Mouse (Mus musculus) forebrain, embryonic 13.5 days (tissue): ENCODE measurements at regions not wholly inside any gene's neighbourhood (a gene's known extent, or its start where the extent isn't known, plus 50 kb on each side); places are given as distances from the start of the nearest gene placed in this dataset.

Experiments used
- ATAC-seq: fragments of 200-750 bp; cut with Nextera tagmentation; 2 replicates; pipeline ENCODE4 v1.8.0; 2017
- H3K27ac ChIP-seq: fragments of 300-500 bp; sonication (generic); 2 replicates; pipeline ENCODE4 v1.5.1; 2015; ENCODE audit warnings: inconsistent platforms, mild to moderate bottlenecking, moderate library complexity
- H3K27me3 ChIP-seq: fragments of 300-500 bp; sonication (generic); 2 replicates; pipeline ENCODE4 v1.6.1; 2015; ENCODE audit warnings: mild to moderate bottlenecking, inconsistent platforms
- H3K36me3 ChIP-seq: fragments of 300-500 bp; sonication (generic); 2 replicates; pipeline ENCODE4 v1.6.1; 2015; ENCODE audit warnings: mild to moderate bottlenecking, inconsistent platforms; ENCODE audit not compliant: poor library complexity, severe bottlenecking
- H3K4me1 ChIP-seq: fragments of 300-500 bp; sonication (generic); 2 replicates; pipeline ENCODE4 v1.6.1; 2015; ENCODE audit warnings: inconsistent platforms
- H3K4me2 ChIP-seq: fragments of 300-500 bp; sonication (generic); 2 replicates; pipeline ENCODE4 v1.6.1; 2015; ENCODE audit warnings: inconsistent platforms, mild to moderate bottlenecking, moderate library complexity
- H3K4me3 ChIP-seq: fragments of 300-500 bp; sonication (generic); 2 replicates; pipeline ENCODE4 v1.5.1; 2015; ENCODE audit warnings: mild to moderate bottlenecking, inconsistent platforms
- H3K9ac ChIP-seq: fragments of 300-500 bp; sonication (generic); 2 replicates; pipeline ENCODE4 v1.6.1; 2015; ENCODE audit warnings: mild to moderate bottlenecking, inconsistent platforms
- H3K9me3 ChIP-seq: fragments of 300-500 bp; sonication (generic); replicated peaks from 2 replicates; pipeline ENCODE4 v1.6.1; 2016; ENCODE audit warnings: inconsistent platforms
- WGBS: fragments of 180-500 bp; shearing (Covaris S2); methylation state at CpG from one replicate; pipeline ENCODE4 v1.1.7; 2015; 5-methylcytosine and 5-hydroxymethylcytosine counted together

GRCm38 (mm10) chr9:67633026-67633741 lies 73.7 kb upstream of the Tln2 start:
- H3K9me3 ChIP-seq, result no peaks in the 10 kb centered on the region
- peaks cover 19% of the 10 kb centered on the region for H3K27me3 ChIP-seq
- peak; percentile 38 for ATAC-seq
- H3K4me3 ChIP-seq, result peak overlapping the region; percentile 78
- H3K27ac ChIP-seq, result peak overlapping the region; percentile 88; the same call in 1 of the 2 replicates
- under 1% methylated on average over 50 of the region's 50 CpGs for WGBS
- H3K9ac ChIP-seq, result peak overlapping the region; percentile 83
- peak overlapping the region; percentile 100 for H3K4me2 ChIP-seq
- H3K4me1 ChIP-seq, result peaks cover 12% of the 10 kb centered on the region
- H3K36me3 ChIP-seq, result no peaks in the 10 kb centered on the region

DNA sequence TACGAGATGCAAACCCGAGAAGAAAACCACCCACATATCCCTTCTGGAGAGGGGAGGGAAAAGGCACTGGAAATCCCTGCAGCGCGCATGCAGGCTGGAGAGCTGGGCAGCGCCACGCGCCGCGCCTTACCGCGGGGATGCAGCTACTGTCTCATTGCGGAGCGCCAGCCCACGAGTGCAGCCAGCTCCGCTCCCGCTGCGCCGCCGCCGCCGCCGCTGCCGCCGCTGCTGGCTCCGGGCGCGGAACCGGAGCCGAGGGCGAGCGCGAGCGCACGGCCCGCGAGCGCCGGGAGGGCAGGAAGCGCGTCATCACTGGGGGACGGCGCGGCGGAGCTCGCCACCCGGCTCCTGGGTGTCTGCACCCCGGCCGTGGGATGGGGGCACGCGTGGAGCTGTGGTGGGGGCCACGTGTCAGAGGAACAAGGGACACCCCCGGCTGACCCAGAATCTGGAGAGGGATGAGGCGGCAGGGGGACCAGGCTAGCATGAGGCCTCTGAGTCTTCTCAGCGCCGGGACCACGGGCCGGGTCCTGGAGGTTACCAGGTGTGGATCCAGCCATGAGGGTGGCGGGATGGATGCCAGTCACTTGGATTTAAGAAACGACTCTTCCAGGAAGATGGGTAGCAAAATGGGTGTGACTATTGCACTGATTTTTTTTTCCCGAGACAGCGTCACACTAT lies 74.4 kb upstream of the Tln2 start:
- under 1% methylated on average over 61 of the region's 61 CpGs for WGBS
- H3K27me3 ChIP-seq, result peaks cover 19% of the 10 kb centered on the region
- peak overlapping the region; percentile 78 for H3K4me3 ChIP-seq
- peak overlapping the region; percentile 88 for H3K27ac ChIP-seq
- H3K9ac ChIP-seq, result peak overlapping the region; percentile 83
- peaks cover 12% of the 10 kb centered on the region for H3K4me1 ChIP-seq
- no peaks in the 10 kb centered on the region for H3K9me3 ChIP-seq
- peak overlapping the region; percentile 100 for H3K4me2 ChIP-seq
- ATAC-seq, result peak; percentile 88
- H3K36me3 ChIP-seq, result no peaks in the 10 kb centered on the region

DNA sequence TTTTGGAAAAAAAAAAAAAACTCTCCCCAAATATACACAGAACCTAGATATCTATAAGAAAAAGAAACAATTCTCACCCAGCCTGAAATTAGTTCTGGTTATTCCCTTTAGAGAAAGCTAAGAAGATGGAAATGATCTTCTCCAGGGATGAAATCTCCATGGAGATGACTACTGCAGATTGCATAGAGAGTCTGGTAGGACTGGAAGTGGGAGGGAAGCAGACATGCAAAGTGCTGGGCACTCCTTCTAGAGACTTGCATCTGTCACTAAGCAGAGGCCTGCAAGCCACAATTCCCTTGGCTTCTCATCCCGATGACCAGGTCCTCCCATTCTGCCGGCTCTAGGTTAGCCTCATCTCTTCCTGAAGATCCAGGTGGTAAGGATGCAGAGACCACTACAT lies 87.3 kb upstream of the Tln2 start:
- Histone ChIP-seq H3K9ac (no peak overlapping the region), H3K4me3 (no peak overlapping the region), H3K27me3 (no peaks in the 10 kb centered on the region), H3K27ac (no peak overlapping the region), H3K9me3 (no peaks in the 10 kb centered on the region), H3K4me1 (no peaks in the 10 kb centered on the region), H3K36me3 (no peaks in the 10 kb centered on the region), H3K4me2 (no peak overlapping the region)
- WGBS, result 100% methylated on average over 2 of the region's 2 CpGs
- no peak for ATAC-seq

DNA sequence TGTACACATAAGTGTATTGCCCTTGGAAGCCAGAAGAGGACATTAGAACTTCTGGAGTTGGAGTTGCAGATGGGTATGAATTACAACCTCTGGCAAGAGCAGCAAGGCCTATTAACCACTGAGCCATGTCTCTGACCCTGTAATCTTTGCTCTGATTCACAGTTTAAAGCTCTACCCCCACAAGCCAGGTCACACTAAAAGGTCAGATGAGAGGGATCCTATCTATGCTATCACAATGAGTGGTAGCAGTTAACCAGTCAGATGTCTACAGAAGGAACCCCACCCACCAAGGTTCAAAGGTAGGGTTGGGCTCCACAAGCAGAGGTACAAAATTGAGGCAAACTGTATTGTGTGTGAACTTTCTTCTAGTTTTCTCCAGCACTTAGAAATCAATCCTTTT lies 94.5 kb upstream of the C2cd4b start:
- no peak for ATAC-seq
- Histone ChIP-seq H3K9ac (no peak overlapping the region), H3K4me2 (no peak overlapping the region), H3K4me1 (no peaks in the 10 kb centered on the region), H3K36me3 (no peaks in the 10 kb centered on the region), H3K27ac (no peak overlapping the region), H3K9me3 (no peaks in the 10 kb centered on the region), H3K27me3 (no peaks in the 10 kb centered on the region), H3K4me3 (no peak overlapping the region)

GRCm38 (mm10) chr9:67670261-67671020 lies 88.8 kb upstream of the C2cd4b start:
- Histone ChIP-seq H3K4me2 (no peak overlapping the region), H3K27ac (no peak overlapping the region), H3K27me3 (no peaks in the 10 kb centered on the region), H3K9ac (no peak overlapping the region), H3K4me1 (no peaks in the 10 kb centered on the region), H3K4me3 (no peak overlapping the region), H3K36me3 (no peaks in the 10 kb centered on the region), H3K9me3 (no peaks in the 10 kb centered on the region)
- WGBS, result 87% methylated on average over 12 of the region's 12 CpGs
- no peak for ATAC-seq

- Histone ChIP-seq H3K27ac (no peak overlapping the region), H3K27me3 (no peaks in the 10 kb centered on the region), H3K4me3 (no peak overlapping the region), H3K36me3 (no peaks in the 10 kb centered on the region), H3K4me1 (no peaks in the 10 kb centered on the region), H3K9me3 (no peaks in the 10 kb centered on the region), H3K9ac (no peak overlapping the region), H3K4me2 (no peak overlapping the region)
- WGBS, result 85% methylated on average over 1 of the region's 1 CpGs
- ATAC-seq, result no peak
Observed at GRCm38 (mm10) chr9:67676906-67677305, 82.3 kb upstream of the C2cd4b start.

- no peak overlapping the region for H3K4me2 ChIP-seq
- peaks cover 4% of the 10 kb centered on the region for H3K9me3 ChIP-seq
- H3K27me3 ChIP-seq, result no peaks in the 10 kb centered on the region
- no peak overlapping the region for H3K4me3 ChIP-seq
- no peaks in the 10 kb centered on the region for H3K4me1 ChIP-seq
- H3K36me3 ChIP-seq, result no peaks in the 10 kb centered on the region
- H3K27ac ChIP-seq, result no peak overlapping the region
- ATAC-seq, result peak; percentile 81
- 7% methylated on average over 7 of the region's 7 CpGs for WGBS
- no peak overlapping the region for H3K9ac ChIP-seq
Observed at GRCm38 (mm10) chr9:67683367-67683766, 75.9 kb upstream of the C2cd4b start.

GRCm38 (mm10) chr9:67692396-67692795 lies 66.8 kb upstream of the C2cd4b start:
- Histone ChIP-seq H3K4me1 (peaks cover 4% of the 10 kb centered on the region; the same call in 1 of the 2 replicates), H3K27me3 (no peaks in the 10 kb centered on the region), H3K4me2 (no peak overlapping the region), H3K27ac (no peak overlapping the region), H3K9me3 (no peaks in the 10 kb centered on the region), H3K9ac (no peak overlapping the region), H3K4me3 (no peak overlapping the region), H3K36me3 (no peaks in the 10 kb centered on the region)
- ATAC-seq, result no peak
- 84% methylated on average over 13 of the region's 13 CpGs for WGBS

DNA sequence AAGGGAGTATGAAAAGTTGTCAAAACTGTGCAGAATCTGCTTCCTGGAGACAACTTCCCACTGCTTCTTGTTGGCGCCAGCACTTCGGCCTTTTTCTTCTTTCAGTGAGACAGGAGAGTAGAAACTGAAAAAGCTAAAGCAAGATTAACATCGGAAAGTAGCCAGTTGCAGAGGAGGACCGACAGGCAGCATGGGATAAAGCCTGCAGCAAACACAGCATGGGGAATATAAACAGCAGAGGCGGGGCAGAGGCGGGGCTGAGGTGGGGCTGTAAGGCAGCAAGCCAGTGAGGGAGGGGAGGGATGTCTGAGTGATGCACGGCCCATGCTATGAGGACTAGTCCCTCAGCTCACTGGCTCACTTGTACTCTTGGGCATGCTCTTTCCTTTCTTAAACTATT lies 65.5 kb upstream of the C2cd4b start:
- no peak overlapping the region for H3K4me2 ChIP-seq
- H3K36me3 ChIP-seq, result no peaks in the 10 kb centered on the region
- no peak overlapping the region for H3K27ac ChIP-seq
- H3K4me1 ChIP-seq, result peaks cover 4% of the 10 kb centered on the region; the same call in 1 of the 2 replicates
- no peak for ATAC-seq
- H3K9ac ChIP-seq, result no peak overlapping the region
- H3K27me3 ChIP-seq, result no peaks in the 10 kb centered on the region
- no peaks in the 10 kb centered on the region for H3K9me3 ChIP-seq
- 14% methylated on average over 7 of the region's 7 CpGs for WGBS
- H3K4me3 ChIP-seq, result no peak overlapping the region

GRCm38 (mm10) chr9:67698796-67699195 lies 60.4 kb upstream of the C2cd4b start:
- WGBS, result 96% methylated on average over 2 of the region's 2 CpGs
- Histone ChIP-seq H3K9me3 (no peaks in the 10 kb centered on the region), H3K4me1 (peaks cover 9% of the 10 kb centered on the region)

DNA sequence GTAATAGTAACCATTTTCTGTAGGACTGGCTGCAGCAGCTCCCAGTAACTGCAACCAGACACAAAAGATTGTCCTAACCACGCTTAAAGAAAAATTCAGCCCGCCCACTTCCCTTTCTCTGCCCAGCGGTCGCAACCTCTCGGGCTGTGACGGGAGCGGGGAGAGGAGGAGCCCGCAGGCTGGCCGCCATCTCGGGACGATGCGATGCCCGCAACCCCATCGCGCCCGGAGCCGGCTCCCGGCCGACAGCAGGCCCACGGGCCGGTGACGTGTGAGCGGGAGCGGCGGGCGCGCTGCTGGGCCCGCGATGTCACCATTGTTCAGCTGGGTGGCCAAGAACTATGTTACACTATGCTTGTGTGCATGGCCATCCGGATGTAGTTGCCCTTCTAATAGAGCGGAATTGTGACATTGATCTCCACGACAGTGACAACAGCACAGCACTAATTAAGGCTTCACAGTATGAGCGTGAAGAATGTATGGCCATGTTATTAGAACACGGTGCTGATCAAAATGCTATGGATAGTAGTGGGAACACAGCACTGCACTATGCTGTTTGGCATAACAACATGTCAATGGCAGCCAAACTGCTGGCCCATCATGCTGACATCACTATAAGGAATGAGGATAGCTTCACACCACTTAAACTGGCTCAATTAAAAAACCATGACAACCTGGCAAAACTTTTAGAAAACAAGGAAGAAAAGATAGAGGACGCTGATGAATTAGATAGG lies 59.2 kb upstream of the C2cd4b start:
- Histone ChIP-seq H3K9ac (peak overlapping the region; percentile 68), H3K4me1 (peaks cover 8% of the 10 kb centered on the region; the same call in 1 of the 2 replicates), H3K36me3 (no peaks in the 10 kb centered on the region), H3K4me3 (peak overlapping the region; percentile 36), H3K27ac (no peak overlapping the region), H3K4me2 (peak overlapping the region; percentile 66), H3K27me3 (peaks cover 4% of the 10 kb centered on the region; the same call in 1 of the 2 replicates), H3K9me3 (no peaks in the 10 kb centered on the region)
- peak; percentile 73 for ATAC-seq
- WGBS, result 21% methylated on average over 35 of the region's 35 CpGs

More at GRCm38 (mm10) chr9:67698796-67699195, 60.4 kb upstream of the C2cd4b start:
- no peak for ATAC-seq
- H3K36me3 ChIP-seq, result no peaks in the 10 kb centered on the region
- H3K27ac ChIP-seq, result no peak overlapping the region
- no peak overlapping the region for H3K9ac ChIP-seq
- H3K27me3 ChIP-seq, result peaks cover 4% of the 10 kb centered on the region; the same call in 1 of the 2 replicates
- H3K4me3 ChIP-seq, result no peak overlapping the region
- no peak overlapping the region for H3K4me2 ChIP-seq
